Mouse (Mus musculus) heart, postnatal 0 days (tissue): ENCODE measurements around the gene Tenm2. TPM values are rescaled to one million over a fixed set of nuclear protein-coding genes. Genes with fewer than 3 reads are reported as not detected.

Experiments used
- ATAC-seq: fragments of 200-750 bp; cut with Nextera tagmentation; 2 replicates; pipeline ENCODE4 v1.8.0; 2017; ENCODE audit warnings: low read depth, moderate number of reproducible peaks, moderate library complexity; ENCODE audit not compliant: insufficient read depth
- DNase-seq: peaks from one replicate; pipeline ENCODE4 v3.0.0-alpha.2; 2016; ENCODE audit warnings: low spot score
- H3K27ac ChIP-seq: fragments of 300-500 bp; sonication (generic); 2 replicates; pipeline ENCODE4 v1.5.1; 2014; ENCODE audit warnings: low read depth, mild to moderate bottlenecking
- H3K27me3 ChIP-seq: fragments of 300-500 bp; sonication (generic); 2 replicates; pipeline ENCODE4 v1.6.1; 2014; ENCODE audit warnings: low read length, mixed read lengths; ENCODE audit not compliant: control insufficient read depth, insufficient read depth
- H3K36me3 ChIP-seq: fragments of 300-500 bp; sonication (generic); replicated peaks from 2 replicates; pipeline ENCODE4 v1.6.1; 2014; ENCODE audit warnings: low read length, mixed read lengths; ENCODE audit not compliant: control insufficient read depth, insufficient read depth
- H3K4me1 ChIP-seq: fragments of 300-500 bp; sonication (generic); 2 replicates; pipeline ENCODE4 v1.6.1; 2014; ENCODE audit warnings: antibody characterized with exemption; ENCODE audit not compliant: control insufficient read depth, insufficient read depth
- H3K4me2 ChIP-seq: fragments of 300-500 bp; sonication (generic); 2 replicates; pipeline ENCODE4 v1.6.1; 2014; ENCODE audit warnings: low read depth, mild to moderate bottlenecking, low read length, moderate library complexity
- H3K4me3 ChIP-seq: fragments of 300-500 bp; sonication (generic); 2 replicates; pipeline ENCODE4 v1.5.1; 2014; ENCODE audit warnings: low read depth, low read length
- H3K9ac ChIP-seq: fragments of 300-500 bp; sonication (generic); replicated peaks from 2 replicates; pipeline ENCODE4 v1.6.1; 2014; ENCODE audit warnings: low read depth, low read length, mixed read lengths
- H3K9me3 ChIP-seq: fragments of 300-500 bp; sonication (generic); replicated peaks from 2 replicates; pipeline ENCODE4 v1.6.1; 2016; ENCODE audit warnings: low read length; ENCODE audit not compliant: control insufficient read depth
- CTCF ChIP-seq: IDR thresholded peaks from 2 replicates; pipeline ENCODE4 v1.5.1; 2016; ENCODE audit warnings: antibody characterized with exemption, control low read depth, low read depth
- EP300 ChIP-seq: IDR thresholded peaks from 2 replicates; pipeline ENCODE4 v1.6.1; 2016; ENCODE audit warnings: antibody characterized with exemption, low read depth
- WGBS: fragments of 180-500 bp; shearing (Covaris S2); extraction: QIAGEN DNeasy Blood & Tissue Kit; methylation state at CpG from one replicate; pipeline ENCODE4 v1.1.7; 2014; 5-methylcytosine and 5-hydroxymethylcytosine counted together
- polyA plus RNA-seq: library from polyadenylated mRNA; unstranded; fragments of >200 nt; fragmentation: Nextera tagmentation; extraction: Ambion mirVana; gene quantifications from 2 replicates; pipeline ENCODE4 v1.2.1, GENCODE M21; 2015
- total RNA-seq: library from RNA; depleted of rRNA; stranded (reverse); fragments of >200 nt; gene quantifications from 2 replicates; pipeline ENCODE4 v1.2.3, GENCODE M21; 2014; ENCODE audit warnings: low replicate concordance

Gene Tenm2
- total and polyA plus RNA-seq, 2 experiments from 2014 or later, result 0.14 to 0.95 TPM

- no peaks in the 10 kb centered on the region for H3K9me3 ChIP-seq
- no peak overlapping the region for H3K4me3 ChIP-seq
- DNase-seq, result no peak
- H3K9ac ChIP-seq, result no peak overlapping the region
- no peak overlapping the region for H3K27ac ChIP-seq
- no peaks in the 10 kb centered on the region for H3K36me3 ChIP-seq
- 76% methylated on average over 1 of the region's 1 CpGs for WGBS
- H3K4me2 ChIP-seq, result no peak overlapping the region
- no peaks in the 10 kb centered on the region for H3K27me3 ChIP-seq
- no peak for TF ChIP-seq EP300
- no peak for TF ChIP-seq CTCF
- H3K4me1 ChIP-seq, result no peaks in the 10 kb centered on the region
- no peak for ATAC-seq
Observed at GRCm38 (mm10) chr11:37150011-37150410, 85.8 kb downstream of the Tenm2 start.

DNA sequence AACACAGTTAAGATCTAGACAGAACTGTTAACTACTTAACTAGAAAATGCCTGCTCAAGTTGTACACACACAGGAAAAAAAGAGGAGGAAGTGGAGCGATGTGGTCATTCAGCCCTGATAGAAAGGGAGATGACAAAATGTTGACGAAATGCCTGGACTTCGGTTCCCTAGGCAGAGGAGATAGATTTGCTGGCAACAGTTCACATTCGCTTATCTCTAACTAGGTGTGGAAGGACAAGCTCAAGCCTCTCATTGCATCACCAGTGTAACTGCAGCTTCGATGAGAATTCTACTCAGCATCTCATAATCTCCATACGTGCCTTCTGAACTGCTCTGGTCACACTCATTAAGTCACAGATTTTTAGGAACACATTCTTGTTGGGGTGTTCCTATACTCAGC, 91.8 kb downstream of the Tenm2 start:
- no peaks in the 10 kb centered on the region for H3K36me3 ChIP-seq
- no peak for TF ChIP-seq CTCF
- TF ChIP-seq EP300, result no peak
- 9% methylated on average over 6 of the region's 6 CpGs for WGBS
- H3K9ac ChIP-seq, result no peak overlapping the region
- H3K4me1 ChIP-seq, result 0 out of 2 replicates have a peak, but pooled peaks cover 3% of the 10 kb centered on the region
- H3K27ac ChIP-seq, result no peak overlapping the region
- no peak overlapping the region for H3K4me3 ChIP-seq
- ATAC-seq, result peak; percentile 88
- H3K4me2 ChIP-seq, result peak overlapping the region; percentile 19; the same call in 1 of the 2 replicates
- no peaks in the 10 kb centered on the region for H3K27me3 ChIP-seq
- peak; percentile 88 for DNase-seq
- no peaks in the 10 kb centered on the region for H3K9me3 ChIP-seq

DNA sequence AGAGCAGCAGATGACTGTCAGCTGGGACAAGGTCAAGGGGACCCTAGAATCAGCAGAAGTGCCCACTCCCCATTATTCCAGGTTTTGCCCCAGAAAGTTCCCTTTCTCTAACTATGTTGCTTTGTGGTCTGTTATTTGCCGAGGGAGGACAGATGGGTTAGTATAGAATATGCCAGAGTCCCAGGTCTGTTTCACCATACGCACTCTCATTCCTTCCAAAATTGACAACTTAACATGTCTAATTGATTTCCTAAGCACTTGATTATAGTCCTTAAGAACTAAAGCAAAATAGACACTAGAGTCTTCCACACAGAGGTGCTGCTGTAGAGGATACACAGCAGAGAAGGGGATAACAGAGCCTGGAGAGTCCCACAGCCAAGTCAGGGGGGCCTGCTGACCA, 92.3 kb downstream of the Tenm2 start:
- Histone ChIP-seq H3K4me3 (no peak overlapping the region), H3K27ac (0 out of 2 replicates have a peak overlapping the region, but pooled peaks have one; percentile 20), H3K36me3 (no peaks in the 10 kb centered on the region), H3K4me1 (0 out of 2 replicates have a peak, but pooled peaks cover 3% of the 10 kb centered on the region), H3K9me3 (no peaks in the 10 kb centered on the region), H3K27me3 (no peaks in the 10 kb centered on the region), H3K9ac (no peak overlapping the region), H3K4me2 (0 out of 2 replicates have a peak overlapping the region, but pooled peaks have one; percentile 19)
- TF ChIP-seq EP300 (no peak), CTCF (no peak)
- DNase-seq (no peak), ATAC-seq (no peak)
- WGBS, result 57% methylated on average over 2 of the region's 2 CpGs

DNA sequence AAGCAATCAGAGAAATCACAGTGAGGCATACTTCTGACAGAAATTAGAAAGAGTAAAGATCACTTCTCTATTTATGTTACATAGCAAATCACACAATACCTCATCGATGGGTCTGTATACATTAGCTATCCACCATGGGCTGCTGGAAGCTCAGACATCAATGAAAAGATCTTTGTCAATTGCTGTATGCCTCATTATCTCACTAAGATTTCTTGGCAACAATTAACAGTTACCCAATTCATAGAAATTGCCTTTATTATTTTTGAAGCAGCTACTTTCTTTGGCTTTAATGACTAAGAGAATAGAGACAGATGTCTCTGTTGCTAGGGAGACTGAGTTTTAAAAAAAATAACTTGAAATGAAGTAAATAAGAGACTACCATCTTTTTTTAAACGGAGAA, 106.9 kb downstream of the Tenm2 start:
- Histone ChIP-seq H3K4me3 (no peak overlapping the region), H3K27ac (no peak overlapping the region), H3K36me3 (no peaks in the 10 kb centered on the region), H3K27me3 (no peaks in the 10 kb centered on the region), H3K9ac (no peak overlapping the region), H3K4me2 (no peak overlapping the region), H3K9me3 (no peaks in the 10 kb centered on the region), H3K4me1 (no peaks in the 10 kb centered on the region)
- WGBS, result 80% methylated on average over 2 of the region's 2 CpGs
- ATAC-seq, result no peak
- no peak for TF ChIP-seq CTCF
- TF ChIP-seq EP300, result no peak
- DNase-seq, result no peak

DNA sequence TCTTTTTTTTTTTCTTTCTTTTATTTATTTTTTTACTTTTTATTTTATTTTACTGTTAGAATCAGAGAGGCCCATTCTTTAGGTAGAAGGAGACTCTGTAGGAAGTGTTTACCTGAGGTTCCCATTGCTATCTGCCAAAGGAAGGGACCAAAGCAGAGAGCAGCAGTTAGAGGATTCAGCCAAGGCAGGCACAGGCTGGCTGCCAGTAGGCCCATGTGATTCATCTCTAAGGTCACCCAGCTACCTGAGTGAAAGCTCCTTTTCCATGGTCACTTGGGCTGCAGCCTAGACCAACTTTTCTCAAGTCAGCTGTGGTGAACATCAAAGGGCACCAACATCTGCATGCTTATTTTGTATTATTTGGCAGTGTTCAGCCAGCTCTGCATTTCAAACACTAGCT, 117.7 kb downstream of the Tenm2 start:
- TF ChIP-seq EP300 (no peak), CTCF (no peak)
- Histone ChIP-seq H3K9ac (no peak overlapping the region), H3K9me3 (no peaks in the 10 kb centered on the region), H3K36me3 (no peaks in the 10 kb centered on the region), H3K4me3 (no peak overlapping the region), H3K27ac (no peak overlapping the region), H3K4me2 (no peak overlapping the region), H3K27me3 (no peaks in the 10 kb centered on the region), H3K4me1 (peaks cover 6% of the 10 kb centered on the region; the same call in 1 of the 2 replicates)
- ATAC-seq (no peak), DNase-seq (no peak)

DNA sequence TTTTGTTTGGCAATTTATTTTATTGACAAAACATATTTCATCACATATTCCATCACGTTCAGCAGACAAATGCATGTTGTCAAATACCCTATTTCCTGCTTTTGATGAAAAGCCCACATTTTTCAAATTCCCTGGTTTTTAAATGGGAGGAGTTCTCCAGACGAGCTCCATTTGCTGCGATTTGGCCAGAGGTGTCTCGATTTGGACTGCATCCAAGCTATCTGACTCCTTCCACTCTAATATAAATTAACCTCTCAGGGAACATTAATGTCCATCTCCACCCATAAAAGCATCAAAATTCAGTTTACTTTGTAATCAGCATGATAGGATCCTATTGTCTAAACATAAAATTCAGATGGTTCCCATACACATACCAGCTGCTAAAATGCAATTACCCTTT, 120.6 kb downstream of the Tenm2 start:
- no peaks in the 10 kb centered on the region for H3K36me3 ChIP-seq
- DNase-seq (no peak), ATAC-seq (no peak)
- no peak for TF ChIP-seq EP300
- no peak for TF ChIP-seq CTCF
- H3K27ac ChIP-seq, result no peak overlapping the region
- no peak overlapping the region for H3K4me2 ChIP-seq
- WGBS, result 50% methylated on average over 4 of the region's 4 CpGs
- no peaks in the 10 kb centered on the region for H3K27me3 ChIP-seq
- no peak overlapping the region for H3K4me3 ChIP-seq
- peaks cover 6% of the 10 kb centered on the region; the same call in 1 of the 2 replicates for H3K4me1 ChIP-seq
- no peaks in the 10 kb centered on the region for H3K9me3 ChIP-seq
- H3K9ac ChIP-seq, result no peak overlapping the region
